Mouse (Mus musculus) cortical plate, adult 2 months (tissue): Measurements from ENCODE around the gene Sec14l3. TPM values are rescaled to one million over a fixed set of nuclear protein-coding genes. Genes with fewer than 3 reads are reported as not detected.

Source experiments
- H3K27ac ChIP-seq: fragments of 200-500 bp; 2 replicates; pipeline ENCODE4 v1.5.1; 2012; ENCODE audit warnings: low read length, control low read depth, inconsistent platforms; ENCODE audit not compliant: insufficient read depth
- H3K4me1 ChIP-seq: fragments of 200-500 bp; 2 replicates; pipeline ENCODE4 v1.6.1; 2011; ENCODE audit warnings: low read length; ENCODE audit not compliant: control insufficient read depth, insufficient read depth
- H3K4me3 ChIP-seq: fragments of 200-500 bp; 2 replicates; pipeline ENCODE4 v1.5.1; 2011; ENCODE audit warnings: mild to moderate bottlenecking, low read length, control low read depth; ENCODE audit not compliant: insufficient read depth
- CTCF ChIP-seq: fragments of 200-500 bp; IDR thresholded peaks from 2 replicates; pipeline ENCODE4 v1.5.1; 2011; ENCODE audit warnings: mild to moderate bottlenecking, control low read depth, low read length; ENCODE audit not compliant: insufficient read depth; ENCODE audit errors: extremely low read depth
- POLR2A ChIP-seq: fragments of 200-500 bp; IDR thresholded peaks from 2 replicates; pipeline ENCODE4 v1.6.1; 2011; ENCODE audit warnings: mild to moderate bottlenecking, low read length, control low read depth; ENCODE audit not compliant: insufficient read depth; ENCODE audit errors: extremely low read depth
- polyA plus RNA-seq: library from polyadenylated mRNA; depleted of rRNA; stranded (reverse); fragments of >200 nt; gene quantifications from 2 replicates; pipeline ENCODE4 v1.2.3, GENCODE M21; 2012; rRNA removed

Sec14l3 gene
- polyA plus RNA-seq, 1 experiment, result 0.52 TPM

DNA sequence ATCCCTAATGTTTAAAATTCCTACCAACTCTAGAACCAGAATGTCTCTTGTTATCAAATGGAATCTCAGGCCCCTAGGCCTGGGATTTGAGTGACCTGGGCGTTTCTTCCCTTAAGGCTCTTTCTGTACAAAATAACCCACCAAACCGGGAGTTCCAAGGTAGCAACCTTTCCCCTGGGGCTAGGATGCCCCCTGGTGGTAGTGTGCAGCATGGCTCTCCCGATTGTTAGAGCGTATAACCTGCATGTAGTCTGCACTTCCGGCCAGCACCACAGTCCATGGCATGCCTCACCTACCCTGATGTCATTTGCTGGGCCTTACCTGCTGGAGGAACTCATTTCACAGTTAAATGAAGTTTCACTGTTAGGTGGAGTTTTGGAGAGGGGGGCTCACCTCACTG is 59.3 kb downstream of the Sec14l3 start:
- H3K4me3 ChIP-seq, result no peak overlapping the region
- TF ChIP-seq POLR2A (no peak), CTCF (peak; percentile 80)
- no peak overlapping the region for H3K27ac ChIP-seq
- peaks cover 1% of the 10 kb centered on the region; the same call in 1 of the 2 replicates for H3K4me1 ChIP-seq

DNA sequence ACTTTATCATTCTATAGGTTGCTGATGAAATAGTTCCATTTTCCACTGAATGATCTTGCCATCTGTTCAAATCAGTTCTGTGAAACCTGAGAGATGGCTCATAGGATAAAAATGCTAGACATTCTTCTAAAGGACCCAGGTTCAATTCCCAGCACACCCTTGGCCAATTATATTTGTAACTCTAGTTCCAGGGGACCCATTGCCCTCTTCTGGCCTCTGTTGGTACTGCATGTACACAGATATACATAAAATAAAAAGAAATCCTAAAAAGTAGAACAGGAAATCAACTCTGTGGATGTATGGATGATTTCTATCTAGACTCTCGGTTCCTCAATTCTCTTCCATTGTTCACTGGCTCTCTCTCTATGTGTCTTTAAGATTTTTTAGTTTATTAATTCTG is 62.4 kb downstream of the Sec14l3 start:
- TF ChIP-seq POLR2A (no peak), CTCF (no peak)
- Histone ChIP-seq H3K4me3 (no peak overlapping the region), H3K4me1 (no peaks in the 10 kb centered on the region)

More for the DNA sequence above, 62.4 kb downstream of the Sec14l3 start:
- H3K27ac ChIP-seq, result no peak overlapping the region

Other genes starting within 250 kb of the Sec14l3 start
- gene Osbp2, start 200.9 kb upstream of the Sec14l3 start, polyA plus RNA-seq, result 129 and 131 TPM in 2 replicates
- gene 4921536K21Rik, start 169.7 kb upstream of the Sec14l3 start, polyA plus RNA-seq, result 0.25 and 0.29 TPM in 2 replicates
- gene Dusp18, start 169.6 kb upstream of the Sec14l3 start, polyA plus RNA-seq, result 19.3 and 19.4 TPM in 2 replicates
- gene Slc35e4, start 150.2 kb upstream of the Sec14l3 start, polyA plus RNA-seq, result 20.7 and 21.7 TPM in 2 replicates
- gene Tcn2, start 132.7 kb upstream of the Sec14l3 start, polyA plus RNA-seq, result 32.0 and 33.7 TPM in 2 replicates
- gene Pes1, start 100.9 kb upstream of the Sec14l3 start, polyA plus RNA-seq, result 34.4 and 34.6 TPM in 2 replicates
- 0.08 and 0.27 TPM in 2 replicates for gene 4930556J24Rik, start 88.1 kb upstream of the Sec14l3 start, polyA plus RNA-seq
- 32.0 and 36.4 TPM in 2 replicates for gene Gal3st1, start 81.2 kb upstream of the Sec14l3 start, polyA plus RNA-seq
- gene Sec14l4, start 33.4 kb upstream of the Sec14l3 start, polyA plus RNA-seq, result 0.17 and 0.26 TPM in 2 replicates
- gene Mtfp1, start 30.6 kb downstream of the Sec14l3 start, polyA plus RNA-seq, result 82.5 and 92.9 TPM in 2 replicates
- gene Sec14l2, start 58.6 kb downstream of the Sec14l3 start, polyA plus RNA-seq, result 40.1 and 42.9 TPM in 2 replicates
- gene Rnf215, start 70.4 kb downstream of the Sec14l3 start, polyA plus RNA-seq, result 34.9 and 36.5 TPM in 2 replicates
- 19.0 and 19.1 TPM in 2 replicates for gene Ccdc157, start 95.5 kb downstream of the Sec14l3 start, polyA plus RNA-seq
- gene Sf3a1, start 95.5 kb downstream of the Sec14l3 start, polyA plus RNA-seq, result 38.8 and 39.0 TPM in 2 replicates
- 46.7 and 49.6 TPM in 2 replicates for gene Tbc1d10a, start 121.9 kb downstream of the Sec14l3 start, polyA plus RNA-seq
- 3.8 and 5.4 TPM in 2 replicates for gene Castor1, start 153.4 kb downstream of the Sec14l3 start, polyA plus RNA-seq
- 0.06 and 0.19 TPM in 2 replicates for gene Osm, start 171.6 kb downstream of the Sec14l3 start, polyA plus RNA-seq
- 0.64 and 0.90 TPM in 2 replicates for gene Lif, start 192.7 kb downstream of the Sec14l3 start, polyA plus RNA-seq